Mouse (Mus musculus) spleen, adult 18-20 months (tissue): ENCODE data around the gene Pnp2.
A peak's percentile ranks its signal among the peaks of the same experiment; 100 is the strongest.
"Not testable (repeated sequence)": the region's sequence is repeated elsewhere in the genome, so short reads cannot be mapped to it uniquely, and the experiment has no call there.

Experiments used
- DNase-seq, 2 experiments: peaks; one replicate each; pipeline ENCODE4 v3.0.0; 2022; ENCODE audit warnings: mixed read lengths in 2 of 2

The Pnp2 gene

DNA sequence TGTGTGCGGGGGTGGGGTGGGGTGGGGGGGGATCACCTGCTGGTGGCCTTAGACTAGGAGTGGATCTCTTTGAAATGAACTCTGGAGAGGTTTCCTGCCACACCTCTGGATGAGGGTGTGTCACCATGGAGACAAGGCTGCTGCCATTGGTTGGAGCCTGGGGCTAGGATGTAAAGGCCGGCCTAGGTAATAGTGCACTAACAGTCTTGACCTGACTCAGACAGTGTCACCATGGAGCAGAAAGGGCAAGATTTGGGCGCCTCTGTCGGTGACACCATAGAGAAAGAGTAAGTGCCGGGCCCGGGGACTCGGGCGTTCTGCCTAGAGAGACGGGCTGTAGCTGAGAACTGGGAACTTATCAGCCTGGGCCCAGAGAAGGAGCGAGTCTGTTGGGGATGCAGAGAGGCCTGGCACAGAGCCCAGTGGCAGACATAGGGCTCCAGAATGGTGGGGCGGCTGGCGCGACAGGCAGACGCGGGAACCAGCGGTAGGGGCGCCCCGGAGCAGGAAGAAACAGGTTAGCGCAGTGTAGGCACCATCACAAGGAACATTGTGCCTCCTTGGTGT lies at the start of gene Pnp2:
Gene Pnp2, plus strand, starts transcription at position 51 of the 567 bp plus-strand sequence.
- DNase-seq = peak; percentile 42 to 61

DNA sequence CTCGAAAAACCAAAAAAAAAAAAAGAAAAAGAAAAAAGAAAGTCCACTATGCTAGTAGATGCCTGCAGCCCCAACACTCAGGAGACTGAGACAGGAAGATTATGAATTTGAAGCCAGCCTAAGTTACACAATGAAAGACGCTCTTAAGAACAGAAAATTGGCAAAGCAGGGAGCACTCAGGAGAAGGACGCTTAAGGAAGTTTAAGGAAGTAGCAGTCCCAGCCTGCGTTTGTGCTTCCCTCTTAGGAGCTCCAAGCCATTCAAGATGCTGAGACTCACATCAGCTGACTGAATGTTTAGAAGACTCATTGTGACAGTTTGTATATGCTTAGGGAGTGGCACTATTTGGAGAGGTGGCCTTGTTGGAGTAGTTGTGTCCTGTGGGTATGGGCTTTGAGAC lies 47.7 kb upstream of the Pnp2 start:
- no peak for DNase-seq

GRCm38 (mm10) chr14:50911356-50911755 lies 44.4 kb upstream of the Pnp2 start:
- no peak for DNase-seq

- not testable (repeated sequence) for DNase-seq
These were observed 32.4 kb upstream of the Pnp2 start for GRCm38 (mm10) chr14:50923437-50923836.

GRCm38 (mm10) chr14:50924281-50925064 lies 31.3 kb upstream of the Pnp2 start, which contains the start of the genes Osgep and Apex1:
TSS of gene Osgep (minus strand) at chr14:50924893.
TSS of gene Apex1 (plus strand) at chr14:50924968.
- peak; percentile 93 to 97 for DNase-seq

DNA sequence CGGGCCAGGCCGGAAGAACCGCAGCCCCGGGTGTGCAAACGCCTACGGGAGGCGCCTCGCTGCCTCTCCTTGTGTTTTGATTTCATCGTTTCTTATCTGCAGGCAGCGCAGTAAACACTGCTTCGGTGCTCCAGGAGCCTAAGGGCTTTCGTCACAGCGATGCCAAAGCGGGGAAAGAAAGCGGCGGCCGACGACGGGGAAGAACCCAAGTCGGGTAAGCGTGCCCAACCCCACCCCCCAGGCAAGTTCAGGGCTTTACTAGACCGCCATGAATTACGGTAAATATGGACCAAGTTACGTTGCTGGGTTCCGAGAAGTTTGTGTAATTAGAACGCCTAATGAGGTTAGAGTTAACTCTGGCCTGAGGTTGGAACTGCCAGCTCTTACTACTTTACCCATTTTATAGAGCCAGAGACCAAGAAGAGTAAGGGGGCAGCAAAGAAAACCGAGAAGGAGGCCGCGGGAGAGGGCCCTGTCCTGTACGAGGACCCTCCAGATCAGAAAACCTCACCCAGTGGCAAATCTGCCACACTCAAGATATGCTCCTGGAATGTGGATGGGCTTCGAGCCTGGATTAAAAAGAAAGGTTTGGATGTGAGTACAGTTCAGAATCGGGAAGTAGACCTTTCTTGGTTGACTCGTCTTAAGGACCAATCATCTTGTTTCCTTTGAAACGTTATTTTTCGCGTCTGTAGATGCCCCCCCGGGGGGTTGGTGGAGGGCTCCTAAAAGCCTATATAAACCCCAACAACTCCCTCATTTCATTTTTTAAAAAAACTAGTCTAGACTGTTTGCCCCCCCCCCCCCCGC lies 30.5 kb upstream of the Pnp2 start:
- DNase-seq = no peak

DNA sequence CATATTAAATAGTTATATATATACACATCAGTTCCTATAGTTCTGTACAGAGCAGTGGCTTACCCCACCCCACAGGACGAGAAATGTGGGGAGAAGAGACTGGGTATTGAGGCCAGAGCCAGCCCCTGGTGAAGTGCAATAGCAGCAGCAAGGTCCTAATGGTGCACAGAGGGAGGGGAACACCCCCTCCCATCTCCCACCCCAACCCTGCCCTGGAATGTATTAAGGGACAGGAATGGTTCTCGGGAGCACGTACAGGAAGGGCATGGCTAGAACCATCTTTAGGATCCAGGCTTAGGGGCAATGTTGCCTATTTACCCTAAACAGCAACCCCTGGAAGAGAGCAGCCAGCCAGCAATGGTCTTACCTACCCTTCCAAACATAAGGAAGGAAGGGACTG lies 28.4 kb upstream of the Pnp2 start:
- no peak for DNase-seq

GRCm38 (mm10) chr14:50929951-50930350 lies 25.8 kb upstream of the Pnp2 start:
- DNase-seq = peak in 1 of 2 experiments; percentile 48

DNA sequence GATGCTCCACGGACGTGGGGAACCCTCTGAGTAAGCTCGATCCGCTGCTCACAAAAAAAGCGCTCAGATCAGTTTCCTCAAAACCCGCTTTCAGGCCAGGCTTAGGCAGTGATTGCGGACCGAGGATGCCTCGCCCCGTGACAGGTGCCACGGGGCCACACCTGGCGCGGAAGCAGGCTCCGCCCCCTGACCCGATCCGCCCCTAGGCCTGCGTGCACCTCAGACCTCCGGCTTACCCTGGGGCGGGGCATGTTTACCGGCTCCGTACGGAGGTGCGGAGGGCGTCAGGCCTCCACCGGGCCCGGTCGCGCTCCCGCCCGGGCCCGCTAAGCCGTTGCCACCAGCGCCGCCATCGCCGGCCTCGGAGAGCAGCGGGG lies 25.4 kb upstream of the Pnp2 start:
- DNase-seq = peak in 1 of 2 experiments; percentile 68

GRCm38 (mm10) chr14:50930754-50931492 lies 24.9 kb upstream of the Pnp2 start, which contains the start of the genes Pip4p1 and Pnp:
TSS of gene Pip4p1 (minus strand) at chr14:50930856.
TSS of gene Pnp (plus strand) at chr14:50931082.
- DNase-seq = peak; percentile 99

- DNase-seq = no peak
These were observed 24.2 kb upstream of the Pnp2 start for GRCm38 (mm10) chr14:50931493-50932020.

GRCm38 (mm10) chr14:50936649-50937048 lies 19.1 kb upstream of the Pnp2 start:
- no peak for DNase-seq

DNA sequence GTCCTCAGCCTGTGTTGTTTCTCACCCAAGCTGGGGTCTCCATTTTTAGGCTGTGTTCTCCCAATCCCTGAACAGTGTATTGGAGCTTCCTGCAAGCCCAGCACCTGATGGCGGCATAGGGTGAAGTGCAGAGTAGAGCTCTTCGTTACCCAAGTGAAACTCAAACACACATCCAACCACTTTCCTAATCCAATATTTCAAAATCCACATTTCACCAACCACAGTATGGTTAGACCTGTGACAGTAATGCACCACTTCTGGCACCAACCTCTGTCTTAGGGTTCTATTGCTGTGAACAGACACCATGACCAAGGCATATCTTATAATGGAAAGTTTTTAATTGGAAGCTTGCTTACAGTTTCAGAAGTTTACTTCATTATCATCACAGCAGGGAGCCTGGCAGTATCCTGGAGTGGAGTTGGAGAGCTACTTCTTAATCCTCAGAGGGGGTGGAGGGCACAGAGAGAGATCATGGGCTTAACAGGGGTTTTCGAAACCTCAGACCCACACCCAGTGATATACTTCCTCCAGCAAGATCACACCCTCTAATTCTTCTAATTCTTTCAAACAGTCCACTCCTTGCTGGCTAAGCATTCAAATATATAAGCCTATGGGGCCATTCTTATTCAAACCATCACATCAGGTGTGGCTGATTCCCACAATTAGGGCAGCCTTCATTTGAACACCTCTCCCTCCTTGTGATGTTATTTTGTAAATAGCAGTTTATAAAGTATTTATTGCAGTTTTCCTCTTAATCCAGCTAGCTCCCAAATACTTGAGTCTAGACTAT lies 17.5 kb upstream of the Pnp2 start:
- DNase-seq = no peak

GRCm38 (mm10) chr14:50938940-50939339 lies 16.9 kb upstream of the Pnp2 start:
- no peak for DNase-seq

GRCm38 (mm10) chr14:50943932-50944667 lies 11.7 kb upstream of the Pnp2 start, which contains the start of gene Gm49342:
TSS of gene Gm49342 (plus strand) at chr14:50944517.
- peak; percentile 83 to 86 for DNase-seq

- not testable (repeated sequence) for DNase-seq
These were observed 11.1 kb upstream of the Pnp2 start for GRCm38 (mm10) chr14:50944668-50945033.

- DNase-seq = not testable (repeated sequence)
These were observed 10.7 kb upstream of the Pnp2 start for GRCm38 (mm10) chr14:50945081-50945480.

DNA sequence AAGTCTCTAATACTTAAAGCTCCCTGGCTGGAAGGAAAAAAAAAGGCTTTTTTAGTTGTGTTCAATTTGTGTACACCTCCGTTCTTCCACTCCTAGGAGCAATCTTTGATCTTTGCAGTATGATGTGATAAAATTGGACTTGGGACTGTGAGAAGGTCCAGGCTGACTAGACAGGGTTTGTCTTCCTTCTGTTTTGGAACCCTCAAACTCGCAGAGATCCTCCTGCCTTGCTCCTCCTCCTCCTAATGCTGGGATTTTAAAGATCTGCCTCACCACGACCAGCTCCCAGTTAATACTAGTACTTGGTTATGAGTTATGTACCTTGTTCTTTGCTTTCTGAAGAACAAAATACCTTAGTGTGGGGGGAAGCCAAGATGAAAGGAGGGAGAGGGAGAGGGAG lies 10.3 kb upstream of the Pnp2 start:
- DNase-seq = not testable (repeated sequence)

DNA sequence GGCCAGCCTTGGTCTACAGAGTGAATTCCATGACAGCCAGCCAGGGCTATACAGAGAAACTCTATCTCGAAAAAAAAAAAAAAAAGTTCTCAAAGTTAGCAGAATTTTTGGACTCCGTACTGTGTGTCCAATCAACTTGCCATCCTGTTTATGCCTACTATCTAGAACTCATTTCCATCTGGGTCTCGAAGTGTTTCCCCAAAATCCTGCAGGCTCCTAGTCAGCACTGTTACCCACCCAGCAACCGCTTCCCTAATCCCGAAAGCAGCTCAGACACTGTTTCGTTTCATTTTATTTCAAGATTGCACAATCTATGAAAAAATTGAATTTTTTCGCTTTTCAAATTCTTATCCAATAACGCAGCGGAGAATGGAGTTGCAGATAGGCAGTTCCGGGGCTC lies 305 bp upstream of the Pnp2 start:
- no peak for DNase-seq

DNA sequence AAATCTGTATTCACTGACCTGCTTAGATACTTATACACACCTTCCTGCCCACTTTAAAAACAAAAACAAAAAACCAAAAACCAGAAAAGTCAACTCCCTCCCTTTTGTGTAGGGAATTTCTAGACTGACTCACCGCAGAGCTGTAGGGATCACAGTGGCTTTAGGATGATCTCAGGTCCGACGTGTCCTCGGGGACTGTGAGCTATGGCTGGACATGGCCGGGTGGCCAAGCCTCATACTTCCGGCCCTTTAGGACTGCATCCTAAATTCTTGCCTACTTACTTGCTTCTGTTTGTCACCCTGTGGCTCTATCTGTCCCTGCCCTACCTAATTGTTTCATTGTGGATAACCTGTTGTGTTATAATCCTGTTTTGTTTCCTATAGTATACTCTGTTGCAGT lies 932 bp downstream of the Pnp2 start:
- not testable (repeated sequence) for DNase-seq

GRCm38 (mm10) chr14:50957146-50957545 lies 1.4 kb downstream of the Pnp2 start:
- not testable (repeated sequence) for DNase-seq
